Mouse (Mus musculus) B cell, adult 67 days (primary cell): Measurements from ENCODE around the gene Krt15. TPM values are rescaled to one million over a fixed set of nuclear protein-coding genes. Genes with fewer than 3 reads are reported as not detected.

Experiments used
- total RNA-seq, 2 experiments: library from RNA; stranded (reverse); gene quantifications; 4 replicates each; pipeline ENCODE4 v1.2.4; 2023

Krt15 gene
- total RNA-seq, result not detected

GRCm38 (mm10) chr11:100135731-100136130 lies at the start of gene Krt15:
Gene Krt15, minus strand, starts transcription at chr11:100135928.

GRCm38 (mm10) chr11:100148615-100149330 lies 13.0 kb upstream of the Krt15 start, which contains the start of gene Krt19:
Gene Krt19, minus strand, starts transcription at chr11:100148665.

GRCm38 (mm10) chr11:100121466-100121865 lies 14.3 kb downstream of the Krt15 start, which contains the start of gene Krt13:
Gene Krt13, minus strand, starts transcription at chr11:100121566.

GRCm38 (mm10) chr11:100105576-100106122 lies 30.1 kb downstream of the Krt15 start, which contains the start of gene Krt36:
Gene Krt36, minus strand, starts transcription at chr11:100105626.

GRCm38 (mm10) chr11:100096141-100096540 lies 39.6 kb downstream of the Krt15 start, which contains the start of gene Krt35:
Gene Krt35, minus strand, starts transcription at chr11:100096241.

GRCm38 (mm10) chr11:100087861-100088260 lies 47.9 kb downstream of the Krt15 start, which contains the start of gene Krt32:
Gene Krt32, minus strand, starts transcription at chr11:100088226.

Other genes starting within 250 kb of the Krt15 start
- gene Krtap31-1, start 228.0 kb downstream of the Krt15 start, total RNA-seq, result not detected
- gene Gm11565, start 221.2 kb downstream of the Krt15 start, total RNA-seq, result not detected
- gene Krtap31-2, start 199.6 kb downstream of the Krt15 start, total RNA-seq, result not detected
- gene Krtap9-5, start 187.5 kb downstream of the Krt15 start, total RNA-seq, result not detected
- not detected for gene Krtap29-1, start 156.9 kb downstream of the Krt15 start, total RNA-seq
- not detected for gene Krtap16-1, start 149.3 kb downstream of the Krt15 start, total RNA-seq
- not detected for gene Krtap17-1, start 141.9 kb downstream of the Krt15 start, total RNA-seq
- gene Krt33a, start 119.7 kb downstream of the Krt15 start, total RNA-seq, result not detected
- not detected for gene Krt33b, start 106.1 kb downstream of the Krt15 start, total RNA-seq
- not detected for gene Krt34, start 94.4 kb downstream of the Krt15 start, total RNA-seq
- gene Krt31, start 85.4 kb downstream of the Krt15 start, total RNA-seq, result not detected
- gene Krt32, start 47.7 kb downstream of the Krt15 start, total RNA-seq, result not detected
- not detected for gene Krt35, start 39.7 kb downstream of the Krt15 start, total RNA-seq
- not detected for gene Krt36, start 30.3 kb downstream of the Krt15 start, total RNA-seq
- gene Krt13, start 14.4 kb downstream of the Krt15 start, total RNA-seq, result not detected
- gene Krt19, start 12.7 kb upstream of the Krt15 start, total RNA-seq, result not detected
- not detected for gene Krt9, start 57.3 kb upstream of the Krt15 start, total RNA-seq
- not detected for gene Krt14, start 71.6 kb upstream of the Krt15 start, total RNA-seq
- not detected for gene Krt16, start 113.0 kb upstream of the Krt15 start, total RNA-seq
- not detected for gene Krt17, start 125.1 kb upstream of the Krt15 start, total RNA-seq
- gene Krt42, start 133.9 kb upstream of the Krt15 start, total RNA-seq, result not detected
- gene Eif1, start 184.0 kb upstream of the Krt15 start, total RNA-seq, result 1,000 to 10,000 TPM; 2,050 to 2,242 TPM
- not detected for gene Gast, start 198.5 kb upstream of the Krt15 start, total RNA-seq
- 1 to 10 TPM; 1.6 to 2.4 TPM for gene Hap1, start 220.2 kb upstream of the Krt15 start, total RNA-seq